ENCODE assay signal across 8 mouse cellular contexts in the genomic region with DNA sequence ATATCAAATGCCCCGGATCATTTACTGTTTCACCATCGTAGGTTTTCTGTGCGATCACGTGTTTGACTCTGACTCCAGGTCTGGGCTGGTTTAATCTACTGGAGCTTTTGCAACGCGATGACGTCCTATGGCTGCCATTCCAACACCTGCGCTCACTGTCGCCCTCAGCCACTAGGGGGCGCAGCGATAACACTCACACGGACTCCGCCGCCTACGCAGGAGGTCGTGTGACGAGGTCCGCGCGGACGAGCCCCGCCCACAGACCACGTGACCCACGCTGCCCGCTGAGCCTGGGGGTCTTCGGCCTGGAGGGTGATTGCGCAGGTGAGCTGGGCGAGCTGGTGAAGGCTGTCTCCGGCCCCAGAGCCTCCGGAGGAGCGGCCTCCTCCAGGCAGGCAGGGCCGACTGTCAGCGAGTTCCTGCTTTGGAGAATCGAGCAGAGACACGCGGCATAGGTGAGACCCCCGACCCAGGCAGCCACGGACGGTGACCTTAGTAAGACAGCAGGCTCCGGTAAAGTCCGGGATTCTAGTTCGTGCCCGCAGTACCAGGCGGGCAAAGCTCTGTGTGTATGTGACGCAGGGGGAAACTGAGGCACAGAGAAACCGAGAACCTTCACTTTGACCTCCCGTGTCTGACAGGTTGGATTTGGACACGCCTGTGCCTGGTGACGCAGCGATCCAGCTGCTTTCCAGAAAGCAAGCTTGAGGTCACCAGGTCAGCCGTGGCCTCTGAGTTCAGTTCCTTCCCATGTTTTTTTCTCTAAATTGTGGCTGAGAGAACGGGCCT. TPM values are rescaled to one million over a fixed set of nuclear protein-coding genes. Genes with fewer than 3 reads are reported as not detected.
DNase-seq lines count a peak whose midpoint lies in the region; ATAC-seq and TF ChIP-seq lines count a peak whose summit lies in the region.

A gene (plus strand): TSS at position 120 of the 789 bp plus-strand sequence.

- TF ChIP-seq POLR2A in heart, adult 2 months (IDR thresholded peaks at IDR 0.05; ENCODE audit: insufficient read depth, low read depth, low read length), result peak; percentile 66

- H3K4me2 ChIP-seq in embryonic facial prominence, embryonic 14.5 days (ENCODE audit: low read depth, low read length), result peak within 1 kb of the TSS; percentile 96
- H3K4me2 ChIP-seq in limb, embryonic 13.5 days (replicated peaks), result peak within 1 kb of the TSS; percentile 88
- peak within 1 kb of the TSS; percentile 90 for H3K4me2 ChIP-seq in midbrain, embryonic 16.5 days (ENCODE audit: low read length)

- 2% methylated on average over 36 of the region's 52 CpGs for WGBS in embryonic facial prominence, embryonic 14.5 days
- WGBS in heart, adult 2 months, result 3% methylated on average over 52 of the region's 52 CpGs
- 2% methylated on average over 52 of the region's 52 CpGs for WGBS in limb, embryonic 13.5 days
- WGBS in midbrain, embryonic 16.5 days, result 4% methylated on average over 52 of the region's 52 CpGs

- no peak within 1 kb of the TSS for H3K27ac ChIP-seq in embryonic facial prominence, embryonic 14.5 days (replicated peaks; ENCODE audit: low read depth, low read length)
- peak within 1 kb of the TSS; percentile 90 for H3K27ac ChIP-seq in heart, adult 2 months
- H3K27ac ChIP-seq in limb, embryonic 13.5 days, result no peak within 1 kb of the TSS
- H3K27ac ChIP-seq in midbrain, embryonic 16.5 days (ENCODE audit: low read length), result peak within 1 kb of the TSS; percentile 64

- H3K79me2 ChIP-seq in heart, adult 2 months (replicated peaks; ENCODE audit: control insufficient read depth, insufficient read depth, low read length), result no peaks in the 10 kb centered on the region

- peak within 1 kb of the TSS; percentile 62 for H3K4me3 ChIP-seq in embryonic facial prominence, embryonic 14.5 days (ENCODE audit: low read depth, low read length)
- peak within 1 kb of the TSS; percentile 88 for H3K4me3 ChIP-seq in heart, adult 2 months
- peak within 1 kb of the TSS; percentile 70 for H3K4me3 ChIP-seq in limb, embryonic 13.5 days
- H3K4me3 ChIP-seq in midbrain, embryonic 16.5 days (ENCODE audit: low read depth, low read length), result peak within 1 kb of the TSS; percentile 64

- no peak; the same call in 1 of the 2 replicates for TF ChIP-seq CTCF in heart, adult 2 months (IDR thresholded peaks at IDR 0.05)

- H3K36me3 ChIP-seq in embryonic facial prominence, embryonic 14.5 days (ENCODE audit: control insufficient read depth, insufficient read depth, low read length), result peaks cover 20% of the 10 kb centered on the region
- H3K36me3 ChIP-seq in heart, adult 2 months (ENCODE audit: control insufficient read depth, insufficient read depth, low read length), result no peaks in the 10 kb centered on the region
- H3K36me3 ChIP-seq in limb, embryonic 13.5 days, result peaks cover 29% of the 10 kb centered on the region
- H3K36me3 ChIP-seq in midbrain, embryonic 16.5 days (ENCODE audit: control insufficient read depth, insufficient read depth, low read length), result peaks cover 5% of the 10 kb centered on the region

- intact Hi-C loops in heart, adult 2 months (cut with DNase I), result no loop called here

- H3K9ac ChIP-seq in embryonic facial prominence, embryonic 14.5 days (ENCODE audit: low read depth, low read length), result peak within 1 kb of the TSS; percentile 71
- peak within 1 kb of the TSS; percentile 81 for H3K9ac ChIP-seq in heart, adult 2 months (ENCODE audit: low read depth, low read length)
- peak within 1 kb of the TSS; percentile 80 for H3K9ac ChIP-seq in limb, embryonic 13.5 days
- peak within 1 kb of the TSS; percentile 80 for H3K9ac ChIP-seq in midbrain, embryonic 16.5 days (ENCODE audit: low read depth, low read length)

- DNase-seq in 3T3-L1 (ENCODE audit: low read depth, low spot score), result peak; percentile 96
- DNase-seq in adrenal gland, postnatal 4 days (ENCODE audit: low spot score in 2 of 2), result peak; percentile 88 to 97
- DNase-seq in embryonic facial prominence, embryonic 14.5 days (ENCODE audit: low spot score), result peak; percentile 95
- peak; percentile 94 to 95 for DNase-seq in heart, adult 2 months
- DNase-seq in kidney, adult 8-10 months, result peak; percentile 92 to 95
- DNase-seq in spleen, postnatal 10 days (ENCODE audit: low spot score in 2 of 2), result peak; percentile 94 to 97

- no peaks in the 10 kb centered on the region for H3K9me3 ChIP-seq in embryonic facial prominence, embryonic 14.5 days (ENCODE audit: control insufficient read depth, low read length)
- no peaks in the 10 kb centered on the region for H3K9me3 ChIP-seq in limb, embryonic 13.5 days
- H3K9me3 ChIP-seq in midbrain, embryonic 16.5 days (replicated peaks; ENCODE audit: control insufficient read depth, low read length, poor library complexity, severe bottlenecking), result no peaks in the 10 kb centered on the region

- H3K27me3 ChIP-seq in embryonic facial prominence, embryonic 14.5 days (replicated peaks; ENCODE audit: control insufficient read depth, insufficient read depth, low read length), result no peaks in the 10 kb centered on the region
- H3K27me3 ChIP-seq in heart, adult 2 months (ENCODE audit: control insufficient read depth, insufficient read depth, low read length), result no peaks in the 10 kb centered on the region
- no peaks in the 10 kb centered on the region for H3K27me3 ChIP-seq in limb, embryonic 13.5 days
- no peaks in the 10 kb centered on the region for H3K27me3 ChIP-seq in midbrain, embryonic 16.5 days (ENCODE audit: control insufficient read depth, insufficient read depth, low read depth, low read length)

- peaks cover 7% of the 10 kb centered on the region for H3K4me1 ChIP-seq in embryonic facial prominence, embryonic 14.5 days (ENCODE audit: control insufficient read depth, insufficient read depth, low read length)
- peaks cover 2% of the 10 kb centered on the region; the same call in 1 of the 2 replicates for H3K4me1 ChIP-seq in heart, adult 2 months (ENCODE audit: control insufficient read depth, insufficient read depth, low read length)
- peaks cover 16% of the 10 kb centered on the region for H3K4me1 ChIP-seq in limb, embryonic 13.5 days
- H3K4me1 ChIP-seq in midbrain, embryonic 16.5 days (ENCODE audit: control insufficient read depth, insufficient read depth, low read length), result peaks cover 23% of the 10 kb centered on the region

- TF ChIP-seq EP300 in heart, adult 2 months (IDR thresholded peaks at IDR 0.05; ENCODE audit: insufficient read depth, low read depth, low read length), result peak; percentile 60; the same call in 1 of the 2 replicates

- ATAC-seq in embryonic facial prominence, embryonic 14.5 days (ENCODE audit: low read depth), result peak; percentile 88
- peak; percentile 88 for ATAC-seq in limb, embryonic 13.5 days (ENCODE audit: low FRiP score, low read depth)
- ATAC-seq in midbrain, embryonic 16.5 days, result peak; percentile 86

RNA-seq across cellular contexts. Expression of the gene that starts here (rescaled TPM):
- 10 to 100 TPM; 87.5 to 87.7 TPM for total RNA-seq in adrenal gland, postnatal 4 days (2021)
- polyA plus RNA-seq in embryonic facial prominence, embryonic 14.5 days (2014; fragmentation: Nextera tagmentation; extraction: Ambion mirVana), result 82.0 and 89.4 TPM in 2 replicates
- total RNA-seq in heart, adult 2 months (2021), result 100 to 1,000 TPM in 1 of 2 experiments, 10 to 100 TPM in 1; 89.3 to 102 TPM
- polyA plus RNA-seq in heart, adult 2 months (2012; rRNA removed), result 165 and 186 TPM in 2 replicates
- 67.1 and 69.9 TPM in 2 replicates for polyA plus RNA-seq in limb, embryonic 13.5 days (2015; fragmentation: Nextera tagmentation; extraction: Ambion mirVana)
- 102 and 120 TPM in 2 replicates for polyA plus RNA-seq in midbrain, embryonic 16.5 days (2015; fragmentation: Nextera tagmentation; extraction: Ambion mirVana)

Comparison
In these comparisons a context has a peak if more than half of its experiments do, and no peak if none do; other contexts are left out.
1. H3K27ac ChIP-seq: peak in heart, adult 2 months (single experiment) and midbrain, embryonic 16.5 days (single experiment); none in embryonic facial prominence, embryonic 14.5 days (single experiment) and limb, embryonic 13.5 days (single experiment).
2. Peak in every context shown above with its lines, with median percentiles within 50 percentile points of each other: DNase-seq, ATAC-seq, H3K4me2 ChIP-seq, H3K4me3 ChIP-seq and H3K9ac ChIP-seq.